Mouse (Mus musculus) left cerebral cortex, postnatal 36 days (tissue): Measurements from ENCODE around the gene Zcchc8. TPM values are rescaled to one million over a fixed set of nuclear protein-coding genes. Genes with fewer than 3 reads are reported as not detected.
"Not testable (repeated sequence)": the region's sequence is repeated elsewhere in the genome, so short reads cannot be mapped to it uniquely, and the experiment has no call there.

Experiments
- DNase-seq, 2 experiments: peaks; one replicate each; pipeline ENCODE4 v3.0.0; 2021 to 2022; ENCODE audit warnings: low spot score in 2 of 2, mixed read lengths in 1 of 2
- intact Hi-C: fragments of 180-260 bp; cut with DNase I; formaldehyde crosslinking; loops from one replicate; pipeline ENCODE4 v1.15.1; 2025
- total RNA-seq, 2 experiments: library from RNA; stranded (reverse); gene quantifications; 2 replicates each; pipeline ENCODE4 v1.2.3; 2021

Gene Zcchc8
- total RNA-seq, result 10 to 100 TPM; 39.5 to 49.0 TPM

DNA sequence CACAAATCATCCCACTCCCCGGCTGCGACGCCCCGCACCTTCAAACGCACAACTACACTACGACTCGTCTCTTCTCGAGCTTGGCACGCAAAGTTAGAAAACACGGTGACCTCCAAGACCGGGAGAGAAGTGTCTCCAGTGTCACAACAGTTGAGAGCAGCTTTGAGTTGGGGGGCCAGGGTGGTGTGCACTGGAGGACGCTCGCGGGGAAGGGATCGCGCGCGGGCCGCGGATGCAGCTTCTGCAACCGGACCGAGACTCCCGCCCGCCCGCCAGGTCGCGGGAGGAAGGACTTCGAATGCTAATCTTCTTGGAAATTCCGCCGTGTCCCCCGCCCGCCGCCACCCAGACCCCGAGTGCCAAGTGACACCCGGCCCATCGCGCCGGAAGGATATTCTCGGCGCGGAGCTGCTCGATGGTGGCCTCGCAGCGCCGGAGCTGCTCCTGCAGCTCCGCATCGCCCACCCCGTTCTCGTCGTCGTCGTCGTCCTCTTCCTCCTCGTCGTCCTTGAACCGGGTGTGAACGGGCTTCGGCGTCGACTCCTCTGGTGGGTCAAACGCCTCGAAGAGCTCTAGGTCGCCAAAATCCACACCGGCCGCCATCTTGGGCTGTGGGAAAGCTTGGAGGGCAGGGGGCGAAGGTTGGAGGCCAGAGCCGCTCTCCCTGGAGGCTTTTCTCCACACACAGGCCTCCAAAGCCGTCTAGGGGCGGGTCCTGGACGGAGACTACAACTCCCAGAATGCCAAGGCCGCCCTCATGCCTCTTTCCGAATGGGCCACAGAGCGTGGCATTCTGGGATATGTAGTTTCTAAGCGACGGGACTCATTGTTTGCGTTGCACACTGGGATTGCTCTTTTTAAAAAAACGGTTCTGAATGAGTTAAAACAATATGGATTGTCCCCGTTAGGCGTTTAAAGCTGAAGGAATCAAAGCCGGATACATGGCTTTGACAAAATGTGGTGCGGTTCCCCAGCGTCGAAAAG is at the start of gene Zcchc8:
Gene Zcchc8, minus strand, starts transcription at position 773 of the 984 bp plus-strand sequence.
- peak; percentile 95 to 98 for DNase-seq
- intact Hi-C loops, result loop anchor here (5.0 kb wide), 1 partner anchor 187 kb away; the partner anchor contains the start of gene Denr

GRCm38 (mm10) chr5:123766455-123766854 is 45.6 kb upstream of the Zcchc8 start:
- DNase-seq, intact Hi-C loops: not testable (repeated sequence)

DNA sequence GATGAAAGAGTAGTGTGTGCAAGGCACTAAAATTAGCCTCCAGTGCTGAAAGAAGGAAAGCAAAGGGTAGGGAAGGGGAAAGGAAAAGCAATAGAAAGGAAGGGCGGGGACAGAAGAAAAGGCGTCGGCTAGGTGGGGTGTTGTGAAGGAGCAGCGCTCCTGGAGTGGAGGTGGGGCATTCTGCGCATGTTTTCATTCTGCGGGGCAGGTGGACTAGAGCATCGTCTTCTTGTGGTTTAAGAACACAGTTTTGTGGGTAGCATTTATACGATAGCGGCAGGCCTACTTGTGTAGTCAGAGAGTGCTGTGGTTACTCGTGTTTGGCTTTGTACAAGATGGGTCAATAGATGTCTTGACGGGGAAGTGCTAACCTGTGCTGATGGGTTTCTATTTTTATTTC is 44.6 kb upstream of the Zcchc8 start:
- no peak for DNase-seq
- intact Hi-C loops, result no loop called here

- intact Hi-C loops, result loop anchor here (1.0 kb wide), 1 partner anchor 158 kb away; the partner anchor contains the start of gene Denr
- DNase-seq, result peak; percentile 98 to 99
Measured at GRCm38 (mm10) chr5:123749065-123750064, 28.5 kb upstream of the Zcchc8 start, which contains the start of the genes Rsrc2 and Kntc1. Gene Rsrc2 (minus strand): TSS chr5:123749414. Gene Kntc1 (plus strand): TSS chr5:123749716.

GRCm38 (mm10) chr5:123748339-123749064 is 27.6 kb upstream of the Zcchc8 start:
- intact Hi-C loops, result loop anchor here (1.0 kb wide), 1 partner anchor 159 kb away; the partner anchor contains the start of gene Denr
- no peak for DNase-seq

GRCm38 (mm10) chr5:123747604-123748003 is 26.7 kb upstream of the Zcchc8 start:
- DNase-seq, result no peak
- intact Hi-C loops, result no loop called here

DNA sequence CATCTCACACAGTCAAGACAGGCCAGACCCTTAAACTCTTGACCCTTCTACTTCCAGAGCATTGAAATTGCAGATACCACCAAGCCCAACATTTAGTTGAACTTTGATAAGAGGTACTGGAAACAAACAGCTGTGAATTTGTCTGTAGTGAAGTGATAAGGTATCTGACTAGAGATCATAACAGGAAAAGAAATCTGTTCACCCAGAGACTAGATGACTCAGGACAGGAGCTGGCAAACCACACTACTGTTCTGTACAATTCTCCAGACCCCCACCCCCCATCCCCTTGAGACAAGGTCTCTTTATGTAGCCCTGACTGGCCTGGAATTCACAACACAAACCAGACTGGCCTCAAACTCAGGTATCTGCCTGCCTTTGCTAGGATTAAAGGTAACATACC is 25.4 kb upstream of the Zcchc8 start:
- DNase-seq, result no peak
- intact Hi-C loops, result no loop called here

- intact Hi-C loops, result no loop called here
Measured at GRCm38 (mm10) chr5:123744358-123744757, 23.5 kb upstream of the Zcchc8 start.

DNA sequence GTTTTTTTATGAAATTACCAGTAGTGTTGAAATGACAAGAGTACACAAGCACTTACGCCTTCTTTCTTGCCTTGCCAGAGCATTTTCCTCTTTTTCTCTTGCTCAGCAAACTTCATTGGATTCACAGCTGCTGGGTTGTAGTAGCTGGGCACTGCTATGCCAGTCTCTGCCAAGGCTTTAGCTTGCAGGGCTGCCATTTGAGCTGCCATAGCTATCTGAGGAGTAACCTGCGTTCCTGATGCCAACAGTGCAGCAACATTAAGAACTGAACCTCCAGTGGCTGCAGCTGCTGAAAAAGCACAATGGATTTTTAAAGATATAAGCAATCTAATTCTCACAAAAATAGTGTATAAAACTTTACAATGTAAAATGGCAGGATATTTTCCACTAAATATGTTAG is 10.1 kb upstream of the Zcchc8 start:
- intact Hi-C loops, result no loop called here
- DNase-seq, result no peak

More at GRCm38 (mm10) chr5:123744358-123744757, 23.5 kb upstream of the Zcchc8 start:
- no peak for DNase-seq

DNA sequence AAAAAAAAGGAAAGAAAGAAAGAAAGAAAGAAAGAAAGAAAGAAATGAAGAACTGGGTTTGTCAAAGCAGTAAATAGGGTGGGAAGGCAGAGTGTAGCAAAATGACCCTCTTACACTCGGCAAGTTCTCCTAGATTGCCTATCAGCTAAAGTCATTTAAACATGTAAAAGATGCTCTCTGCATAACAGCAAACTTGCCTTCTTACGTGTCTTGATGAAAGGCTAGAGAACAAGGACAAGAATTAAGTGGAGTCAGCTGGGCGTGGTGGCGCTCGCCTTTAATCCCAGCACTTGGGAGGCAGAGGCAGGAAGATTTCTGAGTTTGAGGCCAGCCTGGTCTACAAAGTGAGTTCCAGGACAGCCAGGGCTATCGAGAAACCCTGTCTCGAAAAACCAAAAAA is 2.9 kb upstream of the Zcchc8 start:
- not testable (repeated sequence) for DNase-seq
- intact Hi-C loops, result loop anchor here (5.0 kb wide), 1 partner anchor 183 kb away; the partner anchor contains the start of gene Denr

DNA sequence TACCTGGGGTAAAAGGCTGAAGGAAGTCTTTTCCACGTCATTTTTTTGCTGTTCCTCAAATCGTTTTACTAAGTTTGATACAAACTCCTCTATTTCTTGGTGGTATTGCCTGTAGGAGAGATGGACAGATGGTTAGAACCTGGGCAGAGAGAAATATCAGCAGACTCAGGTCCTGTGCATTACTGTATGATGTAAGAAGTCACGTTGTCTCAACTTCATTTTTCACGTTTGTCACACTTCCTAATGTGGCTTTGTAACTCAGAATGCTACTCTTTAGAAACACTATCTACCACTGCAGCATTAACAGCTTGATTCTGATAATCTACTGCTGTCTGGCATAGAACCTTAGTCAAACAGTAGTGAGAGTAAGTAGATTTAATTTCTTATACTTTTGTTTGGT is 6.3 kb downstream of the Zcchc8 start:
- intact Hi-C loops, result no loop called here
- no peak for DNase-seq

GRCm38 (mm10) chr5:123713782-123714181 is 7.1 kb downstream of the Zcchc8 start:
- no peak for DNase-seq
- intact Hi-C loops, result no loop called here

DNA sequence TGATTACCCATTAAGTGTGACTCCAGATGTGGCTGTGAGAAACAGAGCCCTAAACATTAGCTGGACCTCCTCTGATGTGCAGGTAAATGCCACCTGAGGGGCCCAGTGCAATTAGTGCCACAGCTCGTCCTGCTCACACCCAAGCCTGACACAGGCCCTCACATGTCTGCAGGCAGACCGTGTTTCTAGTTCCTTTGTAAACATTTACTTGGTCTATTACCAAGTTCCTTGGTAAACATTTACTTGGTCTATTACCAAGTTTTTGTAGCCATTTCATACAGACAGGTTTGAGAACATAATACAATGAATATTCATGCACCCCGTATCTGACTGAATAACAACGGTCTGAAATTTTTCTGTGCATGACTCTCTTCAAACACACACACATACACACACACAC is 11.3 kb downstream of the Zcchc8 start:
- intact Hi-C loops, result no loop called here
- DNase-seq, result no peak

GRCm38 (mm10) chr5:123708598-123708997 is 12.3 kb downstream of the Zcchc8 start:
- DNase-seq, result no peak
- intact Hi-C loops, result no loop called here

DNA sequence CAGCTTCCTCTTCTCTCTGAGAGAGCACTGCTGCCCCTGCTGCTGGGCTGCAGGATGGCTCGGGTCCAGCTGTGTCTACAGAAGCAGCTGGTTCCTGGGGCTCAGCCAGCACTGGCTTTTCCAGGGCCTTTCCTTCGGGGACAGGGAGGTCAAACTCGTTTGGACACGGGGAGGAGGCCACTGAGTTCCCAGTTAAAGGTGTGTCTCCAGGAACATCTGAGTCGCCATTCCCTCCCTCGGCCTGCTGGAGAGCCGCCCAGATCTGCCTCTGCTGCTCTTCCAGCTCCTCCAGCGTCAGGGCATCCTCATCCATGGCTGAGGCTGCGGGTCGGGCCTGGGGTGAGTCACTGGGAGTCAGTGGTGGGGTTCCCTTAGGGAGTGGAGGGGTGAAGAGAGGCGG is 20.3 kb downstream of the Zcchc8 start:
- intact Hi-C loops, result no loop called here
- DNase-seq, result peak; percentile 27 to 38

DNA sequence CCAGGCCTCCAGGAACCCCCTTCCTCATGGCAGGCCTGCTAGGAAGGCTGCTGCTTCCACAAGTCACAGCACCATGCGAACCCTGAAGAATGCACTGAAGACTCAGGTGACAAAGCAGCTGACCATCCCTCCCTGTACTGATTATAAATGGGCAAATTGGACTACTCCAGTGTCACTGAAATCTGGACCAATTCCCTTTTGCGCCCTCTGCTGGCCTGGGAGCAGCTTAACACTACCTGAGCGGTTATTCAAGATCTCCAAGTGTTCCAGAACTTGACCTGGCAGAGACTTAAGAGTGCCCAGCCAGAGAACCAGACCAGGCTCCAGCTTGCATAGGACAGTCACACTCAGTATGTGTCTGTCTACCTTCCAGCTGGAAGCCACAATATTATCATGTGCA is 21.7 kb downstream of the Zcchc8 start:
- intact Hi-C loops, result loop anchor here (2.0 to 5.0 kb wide), 2 partner anchors 52 to 72 kb away; no protein-coding TSS in a partner anchor
- DNase-seq, result peak; percentile 45 to 47

GRCm38 (mm10) chr5:123696961-123697360 is 23.9 kb downstream of the Zcchc8 start:
- no peak for DNase-seq
- intact Hi-C loops, result loop anchor here (5.0 kb wide), 1 partner anchor 50 kb away; no protein-coding TSS in a partner anchor

- intact Hi-C loops, result loop anchor here (5.0 kb wide), 1 partner anchor 49 kb away; no protein-coding TSS in a partner anchor
- no peak for DNase-seq
Measured at GRCm38 (mm10) chr5:123696244-123696643, 24.7 kb downstream of the Zcchc8 start.

DNA sequence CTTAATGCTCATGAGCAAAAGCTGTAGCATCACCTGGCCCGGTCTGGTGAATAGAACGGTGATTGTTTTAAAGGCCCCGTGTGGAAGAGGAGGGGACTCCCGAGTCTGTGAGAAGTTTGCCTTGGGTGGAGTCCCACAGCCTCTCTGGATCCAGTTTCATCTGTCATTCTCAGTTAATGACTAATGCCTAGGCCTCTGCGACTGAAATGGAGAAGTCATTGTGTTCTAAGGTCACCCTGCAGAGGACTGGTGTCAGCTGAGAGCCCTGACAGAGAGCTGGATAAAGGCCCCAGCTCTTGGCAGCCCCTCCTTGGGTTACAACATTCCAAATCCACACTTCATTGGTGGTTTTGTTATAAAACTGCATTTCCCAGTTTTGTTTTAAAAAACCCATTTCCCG is 26.4 kb downstream of the Zcchc8 start:
- intact Hi-C loops, result no loop called here

More for the DNA sequence above, 26.4 kb downstream of the Zcchc8 start:
- DNase-seq, result no peak
